Mouse (Mus musculus): ENCODE data around the gene Ptprcap. TPM values are rescaled to one million over a fixed set of nuclear protein-coding genes. Genes with fewer than 3 reads are reported as not detected.

Gene Ptprcap
- polyA plus RNA-seq, 1 experiment = 1,655 TPM

DNA sequence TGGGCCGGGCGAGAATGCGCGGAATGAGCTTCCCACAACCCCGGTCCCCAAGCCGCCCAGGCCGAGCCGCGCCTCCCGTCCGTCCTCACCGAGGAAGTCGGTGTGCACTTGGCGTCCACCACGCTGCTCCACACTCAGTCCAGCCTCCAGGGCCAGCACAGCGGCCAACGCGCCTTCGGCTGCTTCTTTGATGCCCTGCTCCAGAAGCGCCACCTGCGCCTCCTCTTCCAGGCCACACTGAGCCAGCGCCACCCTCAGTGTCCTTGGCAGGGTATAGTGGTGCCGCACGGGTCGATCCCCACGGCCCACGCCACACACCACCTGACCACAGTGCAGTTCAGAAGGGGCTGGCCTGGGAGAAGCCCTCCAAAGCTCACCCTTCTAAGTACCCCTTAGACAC lies 16.4 kb downstream of the Ptprcap start:
- H3K27me3 ChIP-seq (ENCODE audit: control insufficient read depth, insufficient read depth, low read length) = no peaks in the 10 kb centered on the region
- 3% methylated on average over 27 of the region's 27 CpGs for WGBS
- TF ChIP-seq POLR2A (IDR thresholded peaks at IDR 0.05; ENCODE audit: control insufficient read depth, extremely low read depth, insufficient read depth, low read length, poor library complexity) (no peak), CTCF (IDR thresholded peaks at IDR 0.05; ENCODE audit: borderline replicate concordance, control insufficient read depth, extremely low read depth, insufficient read depth, low read length, poor library complexity) (no peak)
- H3K27ac ChIP-seq (ENCODE audit: control insufficient read depth, insufficient read depth, low read length) = peak overlapping the region; percentile 5; the same call in 1 of the 2 replicates
- peaks cover 25% of the 10 kb centered on the region for H3K4me1 ChIP-seq (replicated peaks; ENCODE audit: control insufficient read depth, insufficient read depth, low read length)
- H3K4me3 ChIP-seq (ENCODE audit: control insufficient read depth, insufficient read depth, low read length) = peak overlapping the region; percentile 50
- no peak for DNase-seq
- no peaks in the 10 kb centered on the region for H3K36me3 ChIP-seq (ENCODE audit: control insufficient read depth, insufficient read depth, low read length)

DNA sequence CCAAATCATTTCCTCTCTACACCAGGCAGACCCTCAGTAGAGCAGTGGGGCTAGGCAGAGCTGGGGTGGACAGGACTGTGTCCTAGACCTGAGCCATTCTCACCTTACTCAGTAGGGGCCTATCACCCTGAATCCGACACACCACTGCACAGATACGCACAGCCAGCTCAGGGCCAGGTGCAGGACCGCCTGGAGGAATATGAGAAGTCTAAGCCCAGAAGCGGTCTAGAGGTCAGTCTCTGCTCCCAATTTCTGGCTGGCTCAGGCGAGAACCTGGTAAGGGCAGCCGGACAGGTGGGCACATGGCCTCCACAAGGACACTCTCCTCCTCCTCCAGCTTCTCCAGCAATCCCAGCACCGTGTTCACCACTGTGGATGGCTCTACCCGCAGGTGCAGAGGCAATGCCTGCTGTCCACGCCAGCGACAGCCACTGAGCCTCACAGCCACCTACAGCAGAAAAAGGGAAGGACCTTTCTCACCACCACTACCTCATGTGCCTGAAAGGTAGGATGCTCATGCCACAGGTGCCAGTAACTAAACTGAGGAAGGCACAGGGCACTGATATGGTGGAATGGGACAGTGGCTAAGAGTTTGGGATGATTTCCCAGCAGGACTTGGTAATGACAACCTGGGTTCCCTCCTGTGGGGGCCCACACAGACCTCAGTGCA lies 17.5 kb downstream of the Ptprcap start:
- Histone ChIP-seq H3K36me3 (ENCODE audit: control insufficient read depth, insufficient read depth, low read length) (no peaks in the 10 kb centered on the region), H3K4me3 (ENCODE audit: control insufficient read depth, insufficient read depth, low read length) (no peak overlapping the region), H3K27me3 (ENCODE audit: control insufficient read depth, insufficient read depth, low read length) (no peaks in the 10 kb centered on the region), H3K4me1 (replicated peaks; ENCODE audit: control insufficient read depth, insufficient read depth, low read length) (peaks cover 25% of the 10 kb centered on the region), H3K27ac (ENCODE audit: control insufficient read depth, insufficient read depth, low read length) (no peak overlapping the region)
- 81% methylated on average over 10 of the region's 10 CpGs for WGBS
- TF ChIP-seq CTCF (IDR thresholded peaks at IDR 0.05; ENCODE audit: borderline replicate concordance, control insufficient read depth, extremely low read depth, insufficient read depth, low read length, poor library complexity) = no peak
- no peak for TF ChIP-seq POLR2A (IDR thresholded peaks at IDR 0.05; ENCODE audit: control insufficient read depth, extremely low read depth, insufficient read depth, low read length, poor library complexity)
- no peak for DNase-seq

DNA sequence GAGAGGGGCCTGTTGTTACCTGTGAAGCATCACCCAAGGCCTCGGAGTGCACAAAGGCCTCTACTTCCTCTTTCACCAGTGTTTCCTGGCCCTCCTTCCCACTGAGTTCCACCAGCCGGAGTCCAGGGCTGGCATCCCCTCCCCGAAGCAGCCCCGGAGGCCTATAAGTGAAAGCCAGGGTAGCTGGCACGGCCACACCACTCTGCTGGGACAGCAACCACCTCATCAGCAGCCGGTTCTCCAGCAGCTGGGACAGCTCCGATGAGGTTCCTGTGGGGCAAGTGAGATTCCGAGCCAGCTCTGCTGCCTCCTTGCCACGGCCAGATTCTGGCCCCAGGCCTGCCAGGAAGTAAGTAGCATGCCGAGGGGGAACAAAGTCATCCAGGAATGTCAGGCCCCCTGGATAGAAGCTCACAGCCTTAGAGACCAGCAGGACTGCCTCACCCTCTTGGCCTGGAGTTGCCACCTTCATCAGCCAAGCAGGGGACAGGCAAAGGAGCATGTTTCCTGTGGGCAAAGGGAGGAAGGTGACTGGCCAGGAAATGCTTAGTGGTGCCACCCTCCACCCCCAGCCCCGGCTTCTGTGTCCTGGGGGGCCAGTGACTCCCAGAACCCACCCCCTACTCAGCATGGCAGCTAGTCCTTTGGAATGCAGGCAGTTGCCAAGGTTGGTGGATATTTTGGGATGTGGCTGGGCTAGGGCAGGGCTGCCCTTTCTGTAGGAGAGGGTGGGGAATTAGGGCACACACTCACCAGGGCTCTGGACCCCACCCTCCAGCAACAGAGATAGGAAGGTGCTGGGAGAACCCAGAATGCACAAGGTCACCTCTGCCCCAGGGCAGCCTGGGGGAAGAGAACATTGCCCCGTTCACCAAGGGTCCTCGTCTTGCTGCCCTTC lies 18.2 kb downstream of the Ptprcap start:
- Histone ChIP-seq H3K36me3 (ENCODE audit: control insufficient read depth, insufficient read depth, low read length) (no peaks in the 10 kb centered on the region), H3K4me3 (ENCODE audit: control insufficient read depth, insufficient read depth, low read length) (no peak overlapping the region), H3K4me1 (replicated peaks; ENCODE audit: control insufficient read depth, insufficient read depth, low read length) (peaks cover 25% of the 10 kb centered on the region), H3K27ac (ENCODE audit: control insufficient read depth, insufficient read depth, low read length) (no peak overlapping the region), H3K27me3 (ENCODE audit: control insufficient read depth, insufficient read depth, low read length) (no peaks in the 10 kb centered on the region)
- TF ChIP-seq CTCF (IDR thresholded peaks at IDR 0.05; ENCODE audit: borderline replicate concordance, control insufficient read depth, extremely low read depth, insufficient read depth, low read length, poor library complexity) = no peak
- no peak for TF ChIP-seq POLR2A (IDR thresholded peaks at IDR 0.05; ENCODE audit: control insufficient read depth, extremely low read depth, insufficient read depth, low read length, poor library complexity)
- WGBS = 39% methylated on average over 13 of the region's 13 CpGs
- no peak for DNase-seq

DNA sequence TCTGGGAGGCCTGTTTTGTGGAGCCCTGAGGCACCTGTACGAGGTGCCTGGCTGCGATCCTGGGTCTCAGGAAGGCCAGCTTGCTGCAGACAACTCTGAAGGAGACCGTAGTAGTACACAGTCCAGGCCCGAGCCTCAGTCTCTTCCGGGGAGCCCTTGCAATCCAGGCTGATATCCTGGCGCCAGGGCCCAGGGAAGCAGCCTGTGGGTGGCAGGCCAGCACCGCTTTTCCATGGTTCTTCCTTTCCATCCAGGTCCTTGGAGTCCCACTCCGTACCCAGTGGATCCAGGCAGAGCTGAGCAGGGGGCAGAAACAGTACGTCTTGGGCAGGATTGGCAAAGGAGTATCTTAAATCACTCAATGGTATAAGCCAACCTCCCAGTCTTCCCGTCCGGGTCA lies 19.5 kb downstream of the Ptprcap start:
- Histone ChIP-seq H3K4me1 (replicated peaks; ENCODE audit: control insufficient read depth, insufficient read depth, low read length) (peaks cover 25% of the 10 kb centered on the region), H3K36me3 (ENCODE audit: control insufficient read depth, insufficient read depth, low read length) (no peaks in the 10 kb centered on the region), H3K4me3 (ENCODE audit: control insufficient read depth, insufficient read depth, low read length) (no peak overlapping the region), H3K27me3 (ENCODE audit: control insufficient read depth, insufficient read depth, low read length) (no peaks in the 10 kb centered on the region), H3K27ac (ENCODE audit: control insufficient read depth, insufficient read depth, low read length) (no peak overlapping the region)
- DNase-seq = no peak
- WGBS = 83% methylated on average over 11 of the region's 11 CpGs
- TF ChIP-seq POLR2A (IDR thresholded peaks at IDR 0.05; ENCODE audit: control insufficient read depth, extremely low read depth, insufficient read depth, low read length, poor library complexity) = no peak
- no peak for TF ChIP-seq CTCF (IDR thresholded peaks at IDR 0.05; ENCODE audit: borderline replicate concordance, control insufficient read depth, extremely low read depth, insufficient read depth, low read length, poor library complexity)

DNA sequence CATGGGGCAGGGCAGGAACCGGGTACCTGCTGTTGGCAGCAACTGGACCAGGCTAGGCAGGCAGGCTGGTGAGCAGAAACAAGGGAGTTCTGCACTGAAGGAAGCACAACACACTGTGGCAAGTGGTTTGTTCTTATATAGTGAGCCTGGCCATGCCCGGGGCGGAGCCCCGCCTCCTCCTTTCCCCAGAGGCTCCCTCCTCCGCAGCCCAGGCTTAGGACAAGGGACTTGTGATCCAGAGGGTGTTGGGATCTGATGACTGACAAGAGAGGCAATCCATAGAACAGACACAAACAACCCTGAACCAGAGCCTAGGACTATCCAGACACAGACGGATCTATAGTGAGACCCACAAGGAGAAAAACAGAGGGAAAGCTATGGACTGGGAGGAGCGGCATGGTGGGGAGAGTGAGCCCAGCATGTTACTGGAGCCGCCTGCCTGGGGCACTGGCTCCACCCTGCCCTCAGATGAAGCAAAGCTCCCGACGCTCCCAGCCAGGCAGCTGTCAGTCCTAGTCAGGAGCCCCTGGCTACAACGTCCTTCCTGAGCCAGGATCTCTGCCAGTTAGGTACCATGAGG lies 22.1 kb downstream of the Ptprcap start, which contains the start of gene Carns1:
Gene Carns1 (minus strand): TSS at position 112 of the 580 bp plus-strand sequence.
- no peak within 1 kb of the TSS for H3K4me3 ChIP-seq (ENCODE audit: control insufficient read depth, insufficient read depth, low read length)
- H3K4me1 ChIP-seq (replicated peaks; ENCODE audit: control insufficient read depth, insufficient read depth, low read length) = peaks cover 17% of the 10 kb centered on the region
- 84% methylated on average over 11 of the region's 11 CpGs for WGBS
- TF ChIP-seq POLR2A (IDR thresholded peaks at IDR 0.05; ENCODE audit: control insufficient read depth, extremely low read depth, insufficient read depth, low read length, poor library complexity) = no peak
- no peak for TF ChIP-seq CTCF (IDR thresholded peaks at IDR 0.05; ENCODE audit: borderline replicate concordance, control insufficient read depth, extremely low read depth, insufficient read depth, low read length, poor library complexity)
- no peak for DNase-seq
- 0 out of 2 replicates have a peak, but pooled peaks cover 10% of the 10 kb centered on the region for H3K36me3 ChIP-seq (ENCODE audit: control insufficient read depth, insufficient read depth, low read length)
- H3K27ac ChIP-seq (ENCODE audit: control insufficient read depth, insufficient read depth, low read length) = no peak within 1 kb of the TSS
- no peaks in the 10 kb centered on the region for H3K27me3 ChIP-seq (ENCODE audit: control insufficient read depth, insufficient read depth, low read length)

DNA sequence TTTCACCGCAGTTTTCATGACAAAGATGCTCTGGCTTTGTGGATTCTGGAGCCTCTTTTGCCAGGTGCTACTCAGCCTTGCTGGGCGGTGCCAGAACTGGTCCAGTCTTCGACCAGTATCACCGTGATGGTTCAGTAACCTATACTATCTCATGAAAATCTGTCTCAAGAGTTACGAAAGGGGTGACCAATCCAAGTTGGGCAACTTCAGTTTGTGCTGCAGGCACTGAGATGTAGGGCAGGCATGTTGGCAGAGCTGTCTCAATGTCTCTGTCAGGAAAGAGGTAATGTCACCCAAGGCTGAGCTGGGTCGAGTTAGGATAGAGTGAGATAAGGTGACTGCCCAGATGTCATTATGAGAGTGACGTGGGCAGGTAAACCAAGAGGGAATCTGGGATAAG lies 27.0 kb downstream of the Ptprcap start:
- no peak overlapping the region for H3K27ac ChIP-seq (ENCODE audit: control insufficient read depth, insufficient read depth, low read length)
- no peaks in the 10 kb centered on the region for H3K27me3 ChIP-seq (ENCODE audit: control insufficient read depth, insufficient read depth, low read length)
- peaks cover 26% of the 10 kb centered on the region for H3K4me1 ChIP-seq (replicated peaks; ENCODE audit: control insufficient read depth, insufficient read depth, low read length)
- 97% methylated on average over 7 of the region's 7 CpGs for WGBS
- DNase-seq = no peak
- no peak overlapping the region for H3K4me3 ChIP-seq (ENCODE audit: control insufficient read depth, insufficient read depth, low read length)
- H3K36me3 ChIP-seq (ENCODE audit: control insufficient read depth, insufficient read depth, low read length) = peaks cover 42% of the 10 kb centered on the region
- TF ChIP-seq POLR2A (IDR thresholded peaks at IDR 0.05; ENCODE audit: control insufficient read depth, extremely low read depth, insufficient read depth, low read length, poor library complexity) (no peak), CTCF (IDR thresholded peaks at IDR 0.05; ENCODE audit: borderline replicate concordance, control insufficient read depth, extremely low read depth, insufficient read depth, low read length, poor library complexity) (no peak)

All from thymus, adult 2 months (tissue).